Mouse (Mus musculus) gastrocnemius, adult 2 months (tissue): ENCODE measurements around the gene H2-DMb2. TPM values are rescaled to one million over a fixed set of nuclear protein-coding genes. Genes with fewer than 3 reads are reported as not detected.
"Not testable (repeated sequence)": the region's sequence is repeated elsewhere in the genome, so short reads cannot be mapped to it uniquely, and the experiment has no call there.

Experiments
- DNase-seq: peaks from one replicate; pipeline ENCODE4 v3.0.0; 2022
- H3K27ac ChIP-seq: fragments of 200-600 bp; 2 replicates; pipeline ENCODE4 v1.8.1; 2022; ENCODE audit warnings: mild to moderate bottlenecking
- H3K4me3 ChIP-seq: fragments of 200-600 bp; 2 replicates; pipeline ENCODE4 v1.8.1; 2022; ENCODE audit warnings: mild to moderate bottlenecking, moderate library complexity
- CTCF ChIP-seq: fragments of 200-600 bp; IDR thresholded peaks from 2 replicates; pipeline ENCODE4 v1.8.1; 2022; ENCODE audit warnings: antibody characterized with exemption, mild to moderate bottlenecking, moderate library complexity
- intact Hi-C: fragments of 180-260 bp; cut with DNase I; formaldehyde crosslinking; loops from one replicate; pipeline ENCODE4 v1.15.1; 2025
- total RNA-seq, 2 experiments: library from RNA; stranded (reverse); gene quantifications; 2 replicates each; pipeline ENCODE4 v1.2.3; 2021

H2-DMb2 gene
- total RNA-seq, 2 experiments from 2014 or later, result 0.46 to 0.47 TPM

DNA sequence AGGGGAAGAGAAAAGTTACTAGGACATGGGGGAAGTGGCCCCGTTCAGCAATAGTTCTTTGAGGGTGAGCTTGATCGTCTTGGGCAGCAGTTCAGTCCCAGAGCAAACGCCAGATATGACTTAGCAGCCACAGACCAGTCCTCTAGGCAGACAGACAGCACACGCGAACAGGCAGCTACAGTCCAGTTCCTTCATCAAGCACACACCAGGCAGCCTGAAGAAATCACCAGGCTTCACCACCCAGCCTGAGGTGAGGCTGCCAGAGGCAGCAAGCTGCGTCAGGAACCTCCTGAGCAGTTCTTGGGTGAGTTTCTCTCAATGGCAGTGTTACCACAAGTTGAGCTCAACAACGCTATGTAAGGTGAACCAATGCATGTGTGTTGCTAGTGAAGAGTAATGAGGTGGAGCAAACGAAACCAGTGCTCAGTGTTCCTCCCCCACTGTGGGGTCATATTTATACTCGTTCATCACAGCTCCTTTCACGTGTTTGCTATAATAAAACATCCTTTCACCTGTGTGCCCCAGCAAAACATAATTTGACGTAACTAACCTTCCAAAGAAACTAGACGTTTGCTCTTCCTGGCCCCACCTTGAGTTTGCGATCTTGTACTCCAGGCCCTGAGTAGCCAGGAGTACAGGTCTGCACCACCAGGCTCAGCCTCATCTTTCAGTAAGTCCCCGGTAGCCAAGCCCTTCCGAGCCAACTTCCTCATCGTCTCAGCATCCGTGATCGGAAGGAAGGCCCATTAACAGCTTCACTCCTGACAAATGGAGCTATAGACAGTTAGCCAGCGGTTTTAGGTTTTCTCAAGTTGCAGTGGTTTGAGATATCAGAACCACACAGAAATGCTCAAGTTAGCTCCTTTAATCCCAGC, 12.8 kb upstream of the H2-DMb2 start:
- intact Hi-C loops, result no loop called here
- TF ChIP-seq CTCF, result no peak
- no peak overlapping the region for H3K27ac ChIP-seq
- H3K4me3 ChIP-seq, result no peak overlapping the region
- no peak for DNase-seq

GRCm38 (mm10) chr17:34131911-34132310, 11.2 kb upstream of the H2-DMb2 start:
- no peak for DNase-seq
- Histone ChIP-seq H3K27ac (no peak overlapping the region), H3K4me3 (no peak overlapping the region)
- no peak for TF ChIP-seq CTCF
- intact Hi-C loops, result loop anchor here (2.0 kb wide), 1 partner anchor 29 kb away; no protein-coding TSS in a partner anchor

GRCm38 (mm10) chr17:34133289-34133688, 9.8 kb upstream of the H2-DMb2 start:
- DNase-seq, result no peak
- intact Hi-C loops, result loop anchor here (2.0 kb wide), 1 partner anchor 30 kb away; no protein-coding TSS in a partner anchor
- H3K27ac ChIP-seq, result no peak overlapping the region
- TF ChIP-seq CTCF, result peak; percentile 18; the same call in 1 of the 2 replicates
- H3K4me3 ChIP-seq, result no peak overlapping the region

DNA sequence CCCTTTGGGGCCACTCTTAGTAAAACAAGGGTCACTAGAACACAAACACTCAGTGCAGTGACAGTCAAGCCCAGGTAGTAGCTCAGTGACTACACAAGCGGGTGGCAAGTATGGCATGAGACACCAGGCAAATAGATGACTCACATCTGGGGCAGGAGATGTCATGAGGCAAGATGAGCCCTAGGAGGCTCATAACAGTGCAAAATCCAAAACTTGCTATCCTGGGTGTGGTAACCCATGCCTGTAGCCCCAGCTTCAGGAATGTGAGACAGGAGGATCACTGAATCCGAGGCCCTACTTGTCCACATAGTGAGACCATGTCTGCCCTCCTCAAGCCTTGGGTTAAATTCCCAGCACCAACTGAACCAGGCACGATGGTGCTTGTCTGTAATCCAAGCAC, 8.7 kb upstream of the H2-DMb2 start:
- intact Hi-C loops, result loop anchor here (2.0 kb wide), 1 partner anchor 34 kb away; no protein-coding TSS in a partner anchor
- no peak overlapping the region for H3K4me3 ChIP-seq
- no peak for TF ChIP-seq CTCF
- no peak for DNase-seq
- no peak overlapping the region for H3K27ac ChIP-seq

GRCm38 (mm10) chr17:34135297-34136224, 7.5 kb upstream of the H2-DMb2 start:
- no peak for TF ChIP-seq CTCF
- intact Hi-C loops, result loop anchor here (2.0 kb wide), 1 partner anchor 33 kb away; no protein-coding TSS in a partner anchor
- Histone ChIP-seq H3K4me3 (peak overlapping the region; percentile 74), H3K27ac (peak overlapping the region; percentile 44)
- peak; percentile 98 for DNase-seq

- TF ChIP-seq CTCF, result no peak
- Histone ChIP-seq H3K27ac (no peak overlapping the region), H3K4me3 (no peak overlapping the region)
- intact Hi-C loops, result no loop called here
- no peak for DNase-seq
Observed at GRCm38 (mm10) chr17:34137601-34138000, 5.5 kb upstream of the H2-DMb2 start.

GRCm38 (mm10) chr17:34138655-34139054, 4.5 kb upstream of the H2-DMb2 start:
- H3K4me3 ChIP-seq, result no peak overlapping the region
- no peak for DNase-seq
- no peak for TF ChIP-seq CTCF
- intact Hi-C loops, result no loop called here
- H3K27ac ChIP-seq, result no peak overlapping the region; the same call in 1 of the 2 replicates

- TF ChIP-seq CTCF, result no peak
- DNase-seq, result peak; percentile 65
- Histone ChIP-seq H3K4me3 (peak overlapping the region; percentile 61), H3K27ac (peak overlapping the region; percentile 52)
- intact Hi-C loops, result no loop called here
Observed at GRCm38 (mm10) chr17:34139416-34139815, 3.7 kb upstream of the H2-DMb2 start.

DNA sequence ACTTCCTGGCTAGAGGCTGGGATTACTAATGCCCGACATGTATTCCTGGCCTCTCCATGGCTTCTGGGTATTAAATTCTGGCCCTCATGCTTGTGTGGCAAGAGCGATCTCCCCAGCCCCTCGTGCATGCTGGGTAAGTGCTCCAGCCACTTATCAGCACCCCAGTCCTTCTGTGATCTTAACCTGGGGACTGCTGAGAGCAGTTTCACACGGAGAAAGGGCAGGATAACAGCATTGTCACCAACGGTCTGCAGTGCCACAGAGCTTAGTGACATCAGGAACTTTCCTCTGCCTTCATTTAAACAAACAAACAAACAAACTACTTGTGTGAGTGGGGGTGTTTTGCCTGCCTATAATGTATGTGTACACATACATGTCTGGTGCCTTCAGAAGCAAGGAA, 2.9 kb upstream of the H2-DMb2 start:
- no peak for DNase-seq
- intact Hi-C loops, result no loop called here
- Histone ChIP-seq H3K4me3 (no peak overlapping the region), H3K27ac (no peak overlapping the region)
- no peak for TF ChIP-seq CTCF

DNA sequence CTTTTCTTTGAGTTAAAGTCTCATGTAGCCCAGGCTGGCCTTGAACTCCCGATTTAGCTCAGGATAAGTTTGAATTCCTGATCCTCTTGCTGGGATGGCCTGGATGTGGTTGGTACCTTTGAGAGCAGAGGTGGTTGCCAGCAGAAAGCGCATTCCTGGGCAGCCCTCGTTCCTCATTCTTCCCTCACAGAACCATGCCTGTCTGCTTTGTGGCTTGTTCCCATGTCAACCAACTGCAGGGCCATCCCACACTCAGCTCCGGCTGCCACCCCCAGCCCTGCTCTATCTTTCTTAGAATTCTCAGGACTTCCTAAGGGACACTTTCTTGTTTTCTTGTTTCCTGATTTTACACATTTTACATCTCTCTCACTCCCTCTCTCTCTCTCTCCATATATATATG, 1.7 kb upstream of the H2-DMb2 start:
- intact Hi-C loops, result no loop called here
- TF ChIP-seq CTCF, result no peak
- no peak for DNase-seq
- Histone ChIP-seq H3K4me3 (no peak overlapping the region), H3K27ac (no peak overlapping the region)

- H3K4me3 ChIP-seq, result no peak overlapping the region
- DNase-seq, result no peak
- peak overlapping the region; percentile 38 for H3K27ac ChIP-seq
- intact Hi-C loops, result no loop called here
- TF ChIP-seq CTCF, result no peak
Observed at GRCm38 (mm10) chr17:34142456-34143010, 574 bp upstream of the H2-DMb2 start.

DNA sequence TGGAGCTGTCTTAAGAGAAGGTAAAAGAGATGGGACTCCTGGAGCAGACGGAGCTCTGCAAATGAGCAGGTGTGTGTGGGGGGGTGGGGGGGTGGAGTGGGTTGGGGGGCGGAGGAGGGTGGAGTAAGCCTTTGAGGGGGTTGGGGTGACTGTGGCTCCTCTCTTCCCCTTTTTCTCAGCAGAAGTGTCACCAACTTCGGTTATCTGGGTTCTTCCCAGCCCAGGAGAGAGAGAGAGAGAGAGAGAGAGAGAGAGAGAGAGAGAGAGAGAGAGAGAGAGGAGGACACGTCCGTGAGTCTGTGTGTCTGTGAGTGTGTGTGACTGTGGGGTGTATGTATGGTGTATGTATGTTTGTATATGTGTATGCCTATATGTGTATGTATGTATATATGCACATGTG, 354 bp downstream of the H2-DMb2 start:
- intact Hi-C loops, result no loop called here
- DNase-seq, result no peak
- no peak overlapping the region for H3K27ac ChIP-seq
- no peak for TF ChIP-seq CTCF
- no peak overlapping the region for H3K4me3 ChIP-seq

GRCm38 (mm10) chr17:34144221-34144620, 1.1 kb downstream of the H2-DMb2 start:
- intact Hi-C loops, DNase-seq, H3K4me3 ChIP-seq, H3K27ac ChIP-seq: not testable (repeated sequence)
